Mouse (Mus musculus): Measurements from ENCODE around the gene Zfp668. TPM values are rescaled to one million over a fixed set of nuclear protein-coding genes. Genes with fewer than 3 reads are reported as not detected.
"Not testable (repeated sequence)": the region's sequence is repeated elsewhere in the genome, so short reads cannot be mapped to it uniquely, and the experiment has no call there.

Zfp668 gene
- polyA plus RNA-seq, 1 experiment from 2014 or later = 11.3 TPM

DNA sequence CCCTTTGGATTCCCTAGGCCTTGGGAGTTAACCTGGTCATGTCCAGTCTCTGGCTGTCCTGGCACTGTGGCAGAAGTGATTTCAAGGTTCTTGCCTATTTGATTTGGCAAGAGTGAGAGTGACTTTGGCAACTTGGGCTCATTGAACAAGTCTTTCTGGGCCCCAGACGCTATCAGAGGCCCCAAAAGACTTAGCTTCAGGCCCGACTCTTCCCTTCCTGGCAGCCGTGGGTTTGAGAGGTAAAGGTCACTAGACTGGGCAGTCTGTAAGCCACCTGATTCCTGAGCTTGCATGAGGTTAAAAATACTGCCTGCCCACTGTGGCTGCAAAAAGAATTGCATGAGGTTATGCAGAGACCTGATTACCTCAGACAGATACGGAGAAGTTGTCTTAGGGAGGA lies 32.0 kb upstream of the Zfp668 start:
- H3K9me3 ChIP-seq (replicated peaks) = no peaks in the 10 kb centered on the region
- peaks cover 33% of the 10 kb centered on the region for H3K4me1 ChIP-seq
- no peaks in the 10 kb centered on the region for H3K27me3 ChIP-seq (replicated peaks)
- no peak overlapping the region for H3K4me3 ChIP-seq
- H3K36me3 ChIP-seq = peaks cover 55% of the 10 kb centered on the region
- ATAC-seq = no peak
- 87% methylated on average over 4 of the region's 4 CpGs for WGBS (ENCODE audit: insufficient replicate concordance)
- no peak overlapping the region for H3K4me2 ChIP-seq
- H3K27ac ChIP-seq = no peak overlapping the region
- H3K9ac ChIP-seq = no peak overlapping the region

DNA sequence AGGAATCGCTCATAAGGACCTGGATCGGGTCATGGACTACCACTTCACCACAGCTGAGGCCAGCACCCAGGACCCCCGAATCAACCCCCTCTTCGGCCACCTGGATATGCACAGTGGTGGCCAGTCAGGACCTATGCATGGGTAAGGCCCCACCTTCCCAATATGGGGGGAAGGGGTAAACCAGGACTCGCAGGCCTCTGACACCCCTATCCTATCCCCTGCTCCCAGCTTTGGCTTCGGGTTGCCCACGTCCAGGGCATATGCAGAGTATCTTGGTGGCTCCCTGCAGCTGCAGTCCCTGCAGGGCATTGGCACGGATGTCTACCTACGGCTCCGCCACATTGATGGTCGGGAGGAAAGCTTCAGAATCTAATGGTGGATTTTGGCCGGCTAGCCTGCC lies 31.3 kb upstream of the Zfp668 start:
- Histone ChIP-seq H3K36me3 (peaks cover 55% of the 10 kb centered on the region), H3K4me1 (peaks cover 28% of the 10 kb centered on the region), H3K4me3 (no peak overlapping the region), H3K27me3 (replicated peaks) (no peaks in the 10 kb centered on the region), H3K27ac (no peak overlapping the region), H3K9ac (no peak overlapping the region), H3K9me3 (replicated peaks) (no peaks in the 10 kb centered on the region), H3K4me2 (no peak overlapping the region)
- 86% methylated on average over 12 of the region's 12 CpGs for WGBS (ENCODE audit: insufficient replicate concordance)
- no peak for ATAC-seq

DNA sequence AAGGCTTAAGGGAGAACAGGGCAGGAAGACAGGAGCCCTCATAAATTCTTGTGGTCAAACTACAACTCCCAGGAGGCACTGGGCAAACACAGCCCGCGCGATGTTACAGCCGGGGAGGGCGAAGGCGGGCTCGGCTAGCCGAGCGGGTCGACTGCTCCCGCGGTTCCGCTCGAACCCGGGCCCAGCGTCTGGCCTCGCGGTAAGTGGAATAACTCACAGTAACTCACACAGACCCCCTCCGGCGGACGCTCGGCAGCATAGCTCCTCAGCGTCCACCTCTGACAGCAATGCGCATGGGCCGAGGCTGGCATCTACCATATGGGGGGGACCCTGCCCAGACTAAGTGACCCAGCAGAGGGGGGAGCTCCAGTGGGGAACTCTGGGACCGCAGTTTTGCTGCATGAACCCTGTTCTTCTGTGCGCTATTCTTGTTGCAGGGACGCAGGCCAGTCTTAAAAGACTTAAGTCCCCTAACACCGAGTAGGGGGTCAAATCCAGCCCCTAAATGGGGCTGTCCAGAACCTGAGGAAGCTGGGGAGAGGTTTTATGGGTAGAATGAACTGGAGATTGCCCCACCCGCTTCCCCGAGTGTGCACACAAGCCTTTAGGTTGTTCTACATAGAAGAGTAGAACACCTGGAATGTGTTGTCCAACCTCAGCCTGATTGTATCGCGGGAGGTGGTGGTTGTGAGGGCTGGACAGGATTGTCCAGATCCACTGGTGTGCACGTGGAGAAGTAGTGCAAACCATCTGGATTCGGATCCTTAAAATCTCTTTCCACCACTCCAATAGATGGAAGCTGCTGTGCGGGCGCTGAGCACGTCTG lies 27.6 kb upstream of the Zfp668 start, which contains the start of gene Bckdk:
TSS of gene Bckdk (plus strand) at position 112 of the 826 bp plus-strand sequence.
- Histone ChIP-seq H3K27me3 (replicated peaks) (no peaks in the 10 kb centered on the region), H3K4me1 (peaks cover 54% of the 10 kb centered on the region), H3K36me3 (peaks cover 45% of the 10 kb centered on the region), H3K4me3 (peak within 1 kb of the TSS; percentile 89), H3K9me3 (replicated peaks) (no peaks in the 10 kb centered on the region), H3K9ac (peak within 1 kb of the TSS; percentile 95), H3K27ac (peak within 1 kb of the TSS; percentile 85), H3K4me2 (peak within 1 kb of the TSS; percentile 89)
- ATAC-seq = peak; percentile 88
- 7% methylated on average over 38 of the region's 38 CpGs for WGBS (ENCODE audit: insufficient replicate concordance)

DNA sequence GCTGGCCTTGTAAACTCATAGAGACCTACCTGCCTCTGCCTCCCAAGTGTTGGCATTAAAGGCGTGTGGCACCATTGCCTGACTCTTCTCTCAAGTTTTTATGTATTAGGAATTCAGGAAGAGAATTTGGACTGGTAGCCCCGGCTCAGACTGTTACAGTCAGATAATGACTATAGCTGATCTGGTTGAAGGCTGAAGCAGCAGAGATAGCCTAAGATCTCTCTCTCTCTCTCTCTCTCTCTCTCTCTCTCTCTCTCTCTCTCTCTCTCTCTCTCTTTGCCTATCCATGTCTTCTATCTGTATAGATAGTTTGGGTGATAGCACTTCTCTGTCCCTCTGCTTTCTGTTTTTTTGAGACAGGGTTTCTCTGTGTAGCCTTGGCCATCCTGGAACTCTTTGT lies 25.1 kb upstream of the Zfp668 start:
- Histone ChIP-seq H3K27me3 (replicated peaks) (no peaks in the 10 kb centered on the region), H3K9me3 (replicated peaks) (no peaks in the 10 kb centered on the region), H3K4me3 (no peak overlapping the region), H3K4me1 (peaks cover 68% of the 10 kb centered on the region), H3K36me3 (peaks cover 21% of the 10 kb centered on the region), H3K27ac (peak overlapping the region; percentile 64; the same call in 1 of the 2 replicates), H3K4me2 (no peak overlapping the region), H3K9ac (no peak overlapping the region; the same call in 1 of the 2 replicates)
- 35% methylated on average over 2 of the region's 2 CpGs for WGBS (ENCODE audit: insufficient replicate concordance)
- ATAC-seq = no peak

DNA sequence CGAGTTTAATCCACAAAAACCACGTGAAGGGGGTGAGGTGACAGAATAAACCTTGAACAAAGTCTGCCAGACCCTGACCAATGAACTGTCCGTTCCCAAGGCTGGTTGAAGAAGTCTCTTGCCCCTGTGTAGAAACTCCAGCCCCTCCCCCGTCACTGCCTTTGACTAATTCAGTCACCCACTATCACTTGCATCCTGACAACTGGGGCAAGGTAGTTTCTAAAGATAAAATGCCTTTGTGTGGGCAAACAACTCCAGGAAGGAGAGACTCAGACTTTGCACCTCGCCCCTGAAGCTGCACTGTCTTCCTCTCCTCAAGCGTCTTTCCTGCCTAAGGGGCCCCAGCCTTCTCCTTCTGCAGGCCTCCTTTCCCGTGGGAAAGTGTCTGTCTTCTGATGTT lies 23.4 kb upstream of the Zfp668 start:
- Histone ChIP-seq H3K27me3 (replicated peaks) (no peaks in the 10 kb centered on the region), H3K9ac (peak overlapping the region; percentile 40; the same call in 1 of the 2 replicates), H3K9me3 (replicated peaks) (no peaks in the 10 kb centered on the region), H3K36me3 (peaks cover 3% of the 10 kb centered on the region), H3K27ac (peak overlapping the region; percentile 65), H3K4me3 (no peak overlapping the region), H3K4me1 (peaks cover 72% of the 10 kb centered on the region), H3K4me2 (peak overlapping the region; percentile 50)
- WGBS (ENCODE audit: insufficient replicate concordance) = 11% methylated on average over 7 of the region's 7 CpGs
- no peak for ATAC-seq

DNA sequence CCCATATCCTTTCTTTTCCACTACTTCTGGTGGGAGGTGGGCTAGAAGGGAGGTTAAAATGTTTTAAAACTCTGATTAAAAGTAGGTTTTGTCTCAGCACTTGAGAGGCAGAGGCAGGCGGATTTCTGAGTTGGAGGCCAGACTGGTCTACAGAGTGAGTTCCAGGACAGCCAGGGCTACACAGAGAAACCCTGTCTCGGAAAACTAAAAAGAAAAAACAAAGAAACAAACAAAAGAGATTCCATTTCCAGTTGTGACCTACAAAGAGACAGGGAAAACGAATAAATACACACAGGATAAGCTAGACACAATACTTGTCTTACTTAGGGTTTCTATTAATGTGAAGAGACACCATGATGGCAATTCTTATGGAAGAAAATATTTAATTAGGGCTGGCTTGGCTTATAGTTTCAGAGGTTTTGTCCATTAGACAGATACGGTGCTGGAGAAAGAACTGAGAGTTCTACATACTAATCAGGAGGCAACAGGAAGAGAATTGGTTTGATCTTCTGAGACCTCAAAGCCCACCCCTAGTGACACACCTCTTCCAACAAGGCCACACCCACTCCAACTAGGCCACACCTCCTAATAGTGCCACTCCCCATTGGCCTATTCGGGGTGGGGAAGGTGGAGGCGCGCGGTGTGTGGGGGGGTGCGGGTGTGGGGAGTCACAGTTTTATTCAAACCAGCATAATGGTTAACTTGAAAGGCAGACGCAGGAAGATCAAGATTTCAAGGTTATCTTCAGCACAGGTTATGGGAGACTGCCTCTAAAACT lies 21.7 kb upstream of the Zfp668 start:
- no peak for ATAC-seq
- Histone ChIP-seq H3K27ac (peak overlapping the region; percentile 65), H3K36me3 (peaks cover 6% of the 10 kb centered on the region), H3K4me2 (peak overlapping the region; percentile 50), H3K9ac (no peak overlapping the region), H3K27me3 (replicated peaks) (no peaks in the 10 kb centered on the region), H3K4me3 (no peak overlapping the region), H3K4me1 (peaks cover 78% of the 10 kb centered on the region), H3K9me3 (replicated peaks) (no peaks in the 10 kb centered on the region)
- WGBS (ENCODE audit: insufficient replicate concordance) = 27% methylated on average over 10 of the region's 10 CpGs

DNA sequence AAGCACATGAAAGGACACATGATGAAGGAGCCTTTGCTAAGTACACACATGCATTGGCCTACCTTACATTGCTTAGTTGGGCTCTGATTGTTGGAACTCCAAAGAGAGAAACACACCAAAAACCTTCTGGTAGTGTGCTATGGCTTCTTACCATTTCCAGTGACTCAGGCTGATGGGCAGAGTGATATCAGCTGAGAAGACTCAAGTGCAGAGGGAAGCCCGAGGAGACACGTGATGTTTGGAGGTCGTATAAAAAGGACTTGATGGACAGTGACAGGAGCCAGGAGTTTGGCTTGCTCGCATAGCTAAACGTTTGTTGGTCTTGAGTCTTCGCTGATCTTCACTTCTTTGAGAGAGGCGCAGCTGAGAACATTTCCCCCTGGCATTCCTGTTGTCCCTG lies 20.9 kb upstream of the Zfp668 start:
- H3K9ac ChIP-seq = no peak overlapping the region
- 69% methylated on average over 7 of the region's 7 CpGs for WGBS (ENCODE audit: insufficient replicate concordance)

DNA sequence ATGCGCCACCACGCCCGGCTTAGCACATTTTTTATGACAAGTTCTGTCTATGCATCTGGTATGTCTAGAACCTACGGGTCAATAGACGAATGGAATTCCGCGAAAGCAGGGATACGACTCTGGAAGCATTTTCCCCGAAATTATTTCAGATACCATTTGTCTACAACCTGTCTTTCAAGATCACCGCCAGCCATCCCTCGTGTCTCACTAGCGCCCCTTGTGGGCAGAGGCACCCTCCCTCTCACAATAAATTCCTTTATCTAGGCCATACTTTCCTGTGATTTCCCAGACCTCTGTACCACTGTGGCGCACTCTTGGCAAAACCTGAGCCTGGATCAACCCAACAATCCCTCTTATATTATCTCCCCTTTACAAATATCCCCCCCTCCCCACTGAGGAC lies 19.8 kb upstream of the Zfp668 start:
- no peak overlapping the region for H3K9ac ChIP-seq
- peaks cover 21% of the 10 kb centered on the region for H3K36me3 ChIP-seq
- H3K9me3 ChIP-seq (replicated peaks) = no peaks in the 10 kb centered on the region
- peaks cover 61% of the 10 kb centered on the region for H3K4me1 ChIP-seq
- H3K27me3 ChIP-seq (replicated peaks) = no peaks in the 10 kb centered on the region
- ATAC-seq = no peak
- H3K4me2 ChIP-seq = peak overlapping the region; percentile 90
- 44% methylated on average over 13 of the region's 13 CpGs for WGBS (ENCODE audit: insufficient replicate concordance)
- no peak overlapping the region for H3K4me3 ChIP-seq
- H3K27ac ChIP-seq = peak overlapping the region; percentile 87

More for the DNA sequence above, 20.9 kb upstream of the Zfp668 start:
- peaks cover 15% of the 10 kb centered on the region for H3K36me3 ChIP-seq
- no peaks in the 10 kb centered on the region for H3K27me3 ChIP-seq (replicated peaks)
- no peak overlapping the region for H3K4me2 ChIP-seq
- H3K9me3 ChIP-seq (replicated peaks) = no peaks in the 10 kb centered on the region
- H3K4me1 ChIP-seq = peaks cover 73% of the 10 kb centered on the region
- H3K27ac ChIP-seq = 0 out of 2 replicates have a peak overlapping the region, but pooled peaks have one; percentile 18
- H3K4me3 ChIP-seq = no peak overlapping the region
- ATAC-seq = no peak

DNA sequence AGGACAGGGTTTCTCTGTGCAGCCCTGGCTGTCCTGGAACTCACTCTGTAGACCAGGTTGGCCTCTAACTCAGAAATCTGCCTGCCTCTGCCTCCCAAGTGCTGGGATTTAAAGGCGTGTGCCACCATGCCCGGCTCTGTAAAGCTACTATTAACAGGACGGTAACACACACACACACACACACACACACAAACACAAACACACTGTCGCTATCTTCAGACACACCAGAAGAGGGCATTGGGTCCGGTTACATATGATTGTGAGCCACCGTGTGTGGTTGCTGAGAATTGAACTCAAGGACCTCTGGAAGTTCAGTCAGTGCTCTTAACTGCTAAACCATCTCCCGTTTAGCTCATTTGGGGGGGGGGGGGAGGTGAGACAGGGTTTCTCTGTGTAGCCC lies 19.3 kb upstream of the Zfp668 start:
- H3K27me3 ChIP-seq (replicated peaks); ATAC-seq; H3K9me3 ChIP-seq (replicated peaks): not testable (repeated sequence)
- Histone ChIP-seq H3K4me2 (peak overlapping the region; percentile 90), H3K4me3 (peak overlapping the region; percentile 66), H3K4me1 (peaks cover 57% of the 10 kb centered on the region), H3K36me3 (peaks cover 22% of the 10 kb centered on the region), H3K27ac (peak overlapping the region; percentile 87), H3K9ac (peak overlapping the region; percentile 27; the same call in 1 of the 2 replicates)
- WGBS (ENCODE audit: insufficient replicate concordance) = 61% methylated on average over 7 of the region's 7 CpGs

DNA sequence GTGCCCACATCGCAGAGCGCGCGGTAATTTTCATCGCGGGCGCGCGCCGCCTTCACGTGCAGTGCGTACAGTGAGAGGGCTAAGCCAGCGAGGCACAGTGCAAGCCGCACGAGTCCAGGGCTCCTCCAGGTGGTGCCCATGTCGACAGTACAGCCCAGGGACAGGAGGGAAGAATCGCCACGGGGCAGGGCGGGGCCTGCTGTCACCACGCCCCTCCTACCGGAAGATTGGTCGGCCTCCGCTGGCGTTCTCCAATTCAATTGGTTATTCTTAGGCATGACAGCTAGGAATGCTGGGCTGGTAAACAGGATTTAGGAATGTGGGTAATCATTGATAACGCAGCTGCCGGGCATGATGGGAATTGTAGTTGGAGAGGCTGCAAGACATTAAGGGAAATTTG lies 18.8 kb upstream of the Zfp668 start, which contains the start of the genes Gm21974 and Vkorc1:
TSS of gene Gm21974 (minus strand) at position 13 of the 400 bp plus-strand sequence.
TSS of gene Vkorc1 (minus strand) at position 176 of the 400 bp plus-strand sequence.
- WGBS (ENCODE audit: insufficient replicate concordance) = under 1% methylated on average over 26 of the region's 26 CpGs
- Histone ChIP-seq H3K4me2 (peak within 1 kb of the TSS; percentile 90), H3K36me3 (peaks cover 26% of the 10 kb centered on the region), H3K27me3 (replicated peaks) (no peaks in the 10 kb centered on the region), H3K9me3 (replicated peaks) (no peaks in the 10 kb centered on the region), H3K9ac (peak within 1 kb of the TSS; percentile 72), H3K4me1 (peaks cover 52% of the 10 kb centered on the region), H3K27ac (peak within 1 kb of the TSS; percentile 87), H3K4me3 (peak within 1 kb of the TSS; percentile 66)
- ATAC-seq = peak; percentile 96

DNA sequence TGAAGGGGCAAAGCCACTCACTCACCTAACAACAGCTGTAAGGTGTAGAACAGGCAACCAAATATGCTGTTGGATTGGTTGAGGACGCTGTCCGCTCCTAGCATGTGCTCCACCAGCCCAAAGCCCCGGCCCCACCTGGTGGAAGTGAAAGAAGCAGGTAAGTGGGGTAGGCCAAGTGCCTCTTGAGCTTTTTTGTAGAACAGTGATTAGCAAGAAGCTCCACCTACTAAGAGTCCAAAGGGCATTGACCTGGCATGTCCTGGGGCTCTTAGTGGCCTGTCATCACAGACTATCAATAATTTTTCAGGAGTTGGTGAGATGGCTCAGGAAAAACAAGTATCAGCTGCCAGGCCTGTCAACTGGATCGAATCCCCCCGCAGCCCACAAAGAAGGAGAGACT lies 17.9 kb upstream of the Zfp668 start:
- Histone ChIP-seq H3K4me1 (peaks cover 42% of the 10 kb centered on the region), H3K4me3 (peak overlapping the region; percentile 66), H3K36me3 (peaks cover 36% of the 10 kb centered on the region), H3K9me3 (replicated peaks) (no peaks in the 10 kb centered on the region), H3K9ac (peak overlapping the region; percentile 72), H3K4me2 (peak overlapping the region; percentile 90), H3K27ac (peak overlapping the region; percentile 87), H3K27me3 (replicated peaks) (no peaks in the 10 kb centered on the region)
- 73% methylated on average over 5 of the region's 5 CpGs for WGBS (ENCODE audit: insufficient replicate concordance)
- ATAC-seq = no peak

DNA sequence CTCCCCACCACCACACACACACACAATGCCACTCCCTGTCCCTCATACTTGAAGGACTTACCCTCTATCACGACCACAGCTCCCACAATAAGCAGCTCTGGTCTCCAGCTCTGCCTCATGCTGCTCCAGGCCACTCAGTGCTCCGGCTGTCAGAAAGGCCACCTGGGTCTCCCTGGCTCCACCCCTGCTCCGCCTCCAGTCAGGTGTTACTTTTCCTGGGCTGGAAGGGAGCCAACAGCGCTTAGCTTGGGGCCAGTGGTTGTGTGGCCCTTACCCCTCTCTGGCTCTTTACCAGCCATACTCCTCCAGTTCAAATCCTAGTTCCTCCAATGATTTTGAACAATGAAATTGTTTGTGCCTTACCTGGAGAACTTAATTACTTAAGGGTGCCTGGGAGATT lies 14.2 kb upstream of the Zfp668 start, which contains the start of gene Prss53:
TSS of gene Prss53 (minus strand) at position 173 of the 400 bp plus-strand sequence.
- 50% methylated on average over 4 of the region's 4 CpGs for WGBS (ENCODE audit: insufficient replicate concordance)
- Histone ChIP-seq H3K9me3 (replicated peaks) (no peaks in the 10 kb centered on the region), H3K27ac (no peak within 1 kb of the TSS), H3K9ac (no peak within 1 kb of the TSS), H3K27me3 (replicated peaks) (no peaks in the 10 kb centered on the region), H3K4me2 (no peak within 1 kb of the TSS), H3K4me1 (peaks cover 26% of the 10 kb centered on the region), H3K4me3 (no peak within 1 kb of the TSS), H3K36me3 (peaks cover 73% of the 10 kb centered on the region)
- ATAC-seq = no peak
